Mouse (Mus musculus) induced T-regulatory cell, adult 2 months (primary cell): Measurements from ENCODE around the gene Mrps12.

Source experiments
- DNase-seq: peaks from one replicate; pipeline ENCODE4 v3.0.0-alpha.2; 2012; ENCODE audit warnings: low read depth

Gene Mrps12

DNA sequence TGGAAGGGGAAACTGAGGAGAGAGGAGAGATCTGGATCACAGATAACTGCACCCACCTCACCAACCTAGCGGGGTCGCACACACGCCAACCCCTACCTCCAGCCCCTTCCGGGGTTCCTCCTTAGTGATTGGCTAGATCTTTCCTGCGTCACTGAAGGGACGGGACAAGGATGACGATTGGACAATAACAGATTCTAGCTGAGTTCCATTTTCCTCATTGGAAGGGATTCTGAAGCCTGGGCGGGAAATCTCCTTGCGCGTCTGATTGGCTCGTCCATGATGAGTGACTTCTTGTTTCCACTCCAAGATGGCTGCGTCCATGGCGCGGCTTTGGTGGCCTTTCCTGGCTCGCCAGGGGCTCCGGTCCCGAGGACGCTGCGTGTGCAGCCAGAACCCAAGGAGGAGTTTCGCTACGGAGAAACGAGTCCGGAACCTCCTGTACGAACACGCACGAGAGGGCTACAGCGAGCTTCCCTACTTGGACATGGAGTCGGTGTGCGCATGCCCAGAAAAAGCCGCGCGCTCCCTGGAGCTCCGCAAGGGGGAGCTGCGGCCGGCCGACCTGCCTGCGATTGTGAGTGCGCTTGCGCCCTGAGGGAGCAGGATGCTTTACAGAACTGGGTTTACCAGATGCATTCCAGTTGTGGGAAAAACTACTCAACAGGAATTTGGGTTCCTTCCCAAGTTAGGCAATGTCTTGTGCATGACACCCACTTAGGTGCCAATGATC, at the start of gene Mrps12, which contains the start of gene Sars2:
TSS of gene Mrps12 (minus strand) at position 112 of the 730 bp plus-strand sequence.
TSS of gene Sars2 (plus strand) at position 284 of the 730 bp plus-strand sequence.
- DNase-seq = peak; percentile 99

DNA sequence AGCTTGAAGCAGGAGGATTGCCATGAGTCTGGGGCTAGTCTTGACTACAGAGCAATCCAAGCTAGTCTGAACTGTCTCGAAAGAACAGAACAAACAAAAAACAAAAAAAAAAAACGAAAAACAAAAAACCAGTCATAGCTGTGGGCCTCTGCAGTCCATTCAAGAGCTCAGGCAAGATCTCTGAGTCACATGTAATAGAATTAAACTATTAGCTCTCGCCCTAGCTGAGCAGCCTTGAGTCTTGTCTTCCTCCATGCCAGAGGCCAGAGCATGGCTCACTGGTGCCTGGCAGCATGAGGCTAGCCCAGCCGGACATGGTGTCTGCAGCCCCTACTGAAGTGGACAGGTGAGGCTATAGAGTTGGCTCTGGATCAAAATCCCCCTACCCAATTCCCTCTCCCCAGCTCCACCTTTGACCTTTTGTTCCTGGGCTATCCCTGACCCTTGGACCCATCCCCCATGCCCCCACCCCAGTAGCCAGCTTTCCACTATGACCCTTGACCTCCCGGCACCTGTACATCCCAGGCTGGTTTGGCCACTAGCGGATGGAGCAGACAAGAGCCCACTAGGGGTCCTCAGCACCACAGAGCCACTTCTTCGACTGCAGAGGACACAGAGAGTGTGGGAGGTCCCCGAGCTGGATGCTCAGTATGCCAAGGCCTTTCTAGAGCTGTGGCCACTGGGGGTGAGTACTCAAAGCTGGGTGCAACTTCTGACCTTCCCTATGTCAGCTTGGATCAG, 48.6 kb upstream of the Mrps12 start:
- peak; percentile 63 for DNase-seq

DNA sequence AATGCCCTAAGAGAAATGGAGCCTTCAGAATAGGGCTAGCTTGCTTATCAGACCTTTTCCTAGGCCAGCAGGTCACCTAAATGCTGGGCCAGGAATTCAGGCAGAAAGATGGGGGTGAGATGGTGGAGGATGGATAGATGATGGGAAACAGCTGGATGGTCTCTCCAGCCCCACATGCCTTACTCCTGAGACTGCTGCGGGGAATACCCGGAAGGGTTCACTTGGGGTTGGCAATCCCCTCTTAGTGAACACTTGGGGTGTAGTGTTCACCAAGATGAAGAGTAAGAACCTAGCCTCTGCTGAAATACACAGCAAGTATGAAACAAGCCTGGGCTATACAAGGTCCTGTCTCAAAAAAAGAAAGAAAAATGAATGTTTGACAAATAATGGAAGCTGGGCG, 47.6 kb upstream of the Mrps12 start:
- DNase-seq = peak; percentile 59

DNA sequence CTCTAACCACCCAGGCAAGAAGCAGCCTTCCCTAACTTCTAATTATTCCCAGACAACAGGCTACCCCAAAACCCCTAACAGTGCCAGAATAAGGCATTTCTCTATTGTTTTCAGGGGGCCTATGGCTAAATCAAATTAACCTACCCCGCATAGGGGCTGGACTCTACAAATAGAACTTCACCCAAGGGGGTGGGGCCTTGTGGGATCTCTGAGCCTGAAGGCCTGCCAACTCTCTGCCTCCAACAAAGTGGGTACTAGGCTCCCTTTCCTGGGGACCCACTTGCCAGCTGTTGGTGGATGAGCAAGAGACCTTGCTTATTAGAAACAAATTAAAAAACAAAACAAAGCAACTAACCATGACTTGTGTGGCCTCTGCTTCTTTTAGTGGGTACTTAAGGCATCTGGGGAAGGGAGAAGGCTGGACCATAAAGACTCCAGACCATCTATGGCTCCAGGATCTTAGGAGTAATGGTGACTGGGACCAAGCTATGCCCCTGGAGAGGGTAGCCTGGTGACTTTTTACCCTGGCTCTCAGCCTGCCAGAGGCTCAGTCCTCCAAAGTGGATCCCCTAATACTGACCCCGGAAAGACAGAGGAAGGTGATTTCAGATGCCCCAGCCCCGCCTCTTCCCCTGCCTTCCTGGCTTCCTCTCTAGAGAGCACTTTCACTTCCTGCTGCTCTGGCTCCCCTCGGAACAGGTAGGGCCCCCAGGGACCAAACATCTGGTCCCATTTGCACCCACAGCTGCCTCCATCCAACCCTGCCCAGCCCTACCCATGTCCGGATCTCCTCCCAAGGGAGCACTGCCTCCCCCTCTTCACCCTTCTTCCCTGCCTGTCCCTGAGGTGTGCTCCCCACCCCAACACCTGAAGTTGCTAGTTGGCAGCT, 46.9 kb upstream of the Mrps12 start, which contains the start of gene Rinl:
TSS of gene Rinl (plus strand) at position 663 of the 889 bp plus-strand sequence.
- DNase-seq = peak; percentile 81

DNA sequence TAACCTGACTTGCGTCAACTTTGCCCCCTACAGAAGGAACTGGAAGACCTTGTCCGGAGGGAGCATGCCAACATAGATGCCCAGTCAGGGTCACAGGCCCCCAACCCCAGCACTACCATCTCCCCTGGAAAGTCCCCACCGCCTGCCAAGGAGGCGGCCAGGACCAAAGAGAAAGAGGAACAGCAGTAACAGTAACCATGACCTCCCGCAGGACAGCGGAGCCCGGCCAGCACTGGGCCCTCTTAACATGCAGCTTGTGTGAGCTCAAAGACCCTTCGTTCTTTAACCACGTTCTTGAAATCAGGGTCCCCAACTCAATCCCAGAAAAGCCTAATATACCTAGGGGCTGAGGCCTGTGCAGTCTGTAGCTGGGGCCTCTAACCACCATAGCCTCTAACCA, 46.3 kb upstream of the Mrps12 start:
- DNase-seq = no peak

DNA sequence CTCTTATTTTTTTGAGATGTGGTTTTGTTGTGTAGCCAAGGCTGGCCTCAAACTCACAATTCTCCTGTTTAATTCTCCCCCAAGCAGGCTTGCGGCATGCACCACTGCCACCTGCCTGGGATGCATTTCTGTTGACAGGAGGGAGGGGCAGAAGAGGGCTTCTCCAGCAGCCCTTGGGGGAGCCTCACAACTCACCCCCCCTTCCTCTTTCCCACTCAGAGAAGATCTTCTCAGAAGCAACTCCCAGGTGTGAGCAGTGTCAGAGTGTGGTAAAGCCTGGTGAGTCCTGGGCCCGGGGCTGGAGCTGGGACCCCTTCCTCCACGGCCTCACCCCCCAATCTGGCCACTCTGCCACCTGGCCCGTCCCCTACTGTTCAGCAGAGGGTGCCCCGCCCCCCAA, 43.5 kb upstream of the Mrps12 start:
- no peak for DNase-seq

DNA sequence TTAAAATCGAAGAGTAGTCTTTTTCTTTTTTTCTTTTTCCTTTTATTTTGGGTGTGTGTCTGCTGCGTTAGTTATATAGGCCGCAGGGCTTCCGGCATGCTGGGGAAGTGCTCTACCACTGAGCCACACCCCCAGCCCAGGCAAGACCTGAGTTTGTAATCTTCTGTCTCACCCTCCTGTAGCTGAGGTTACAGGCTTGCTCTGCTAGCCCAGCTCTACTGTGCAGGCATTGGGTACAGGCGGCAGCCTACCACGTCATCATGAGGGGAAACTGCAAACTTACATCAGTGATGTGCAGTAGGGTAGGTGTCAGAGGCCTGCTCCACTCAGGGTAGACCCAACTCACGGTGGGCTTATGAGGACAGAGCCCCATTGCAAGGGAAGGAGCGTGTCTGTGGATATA, 39.6 kb upstream of the Mrps12 start:
- peak; percentile 95 for DNase-seq

DNA sequence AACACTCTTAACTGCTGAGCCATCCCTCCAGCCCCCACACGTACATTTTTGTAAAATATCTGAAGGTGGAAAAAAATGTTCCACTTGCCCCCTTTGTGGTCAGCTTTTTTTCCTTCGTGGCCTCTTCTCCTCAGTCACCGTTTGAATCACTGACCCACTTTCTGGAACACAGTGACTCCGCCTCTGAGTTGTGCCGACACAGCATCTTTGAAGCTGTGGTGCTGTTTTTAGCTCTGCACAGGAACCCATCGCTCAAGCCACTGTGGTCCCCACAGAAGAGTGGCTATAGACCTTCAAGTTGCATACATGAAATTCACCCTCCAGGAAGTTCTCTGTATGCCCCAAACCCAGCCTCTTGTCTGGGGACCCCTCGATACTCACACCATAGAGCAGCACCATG, 39.2 kb upstream of the Mrps12 start:
- DNase-seq = peak; percentile 94

DNA sequence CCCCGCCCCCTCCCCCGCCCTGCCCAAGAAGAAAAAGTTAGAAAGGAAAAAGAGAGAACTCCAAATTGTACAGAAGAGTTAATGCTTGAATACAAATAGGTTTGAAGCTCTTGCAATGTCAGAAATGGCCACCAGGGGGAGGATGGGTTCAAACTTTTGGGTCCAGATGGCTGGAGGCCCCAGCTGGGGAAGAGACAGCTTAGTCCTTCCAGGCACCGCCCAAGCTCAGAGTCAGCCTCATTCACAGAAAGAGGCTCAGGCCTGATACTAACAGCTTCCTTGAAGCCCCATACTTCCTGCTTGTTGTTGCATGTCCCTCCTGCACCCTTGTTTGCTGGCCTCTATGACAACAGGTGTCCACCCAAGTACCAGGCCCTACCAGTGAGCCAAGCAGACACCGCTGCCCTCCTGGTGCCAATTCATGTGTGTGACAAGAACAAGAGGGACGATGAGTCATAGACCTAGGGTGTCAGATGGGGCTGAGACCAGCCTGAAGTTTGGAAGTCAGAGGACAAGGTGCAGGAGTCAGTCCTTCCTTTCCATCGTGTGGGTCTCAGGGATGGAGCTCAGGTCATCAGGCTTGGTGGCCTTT, 38.5 kb upstream of the Mrps12 start:
- DNase-seq = peak; percentile 98

DNA sequence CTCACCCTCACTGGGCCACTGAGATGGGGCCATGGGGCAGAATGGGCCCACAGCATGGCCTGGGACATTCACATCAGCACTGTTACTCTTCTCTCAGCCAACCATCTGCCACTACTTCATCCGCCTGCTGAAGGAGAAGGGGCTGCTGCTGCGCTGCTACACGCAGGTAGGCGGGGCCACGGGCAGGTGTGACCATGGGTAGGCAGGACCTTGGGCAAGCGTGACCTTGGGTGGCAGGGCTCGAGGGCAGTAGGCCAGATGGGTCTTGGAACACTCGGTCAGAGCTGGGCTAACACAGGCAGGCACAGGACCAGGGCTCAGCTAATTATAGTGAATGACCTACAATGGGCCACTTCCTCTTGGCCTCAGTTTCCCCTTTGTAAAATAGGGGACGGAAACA, 37.2 kb upstream of the Mrps12 start:
- DNase-seq = no peak

DNA sequence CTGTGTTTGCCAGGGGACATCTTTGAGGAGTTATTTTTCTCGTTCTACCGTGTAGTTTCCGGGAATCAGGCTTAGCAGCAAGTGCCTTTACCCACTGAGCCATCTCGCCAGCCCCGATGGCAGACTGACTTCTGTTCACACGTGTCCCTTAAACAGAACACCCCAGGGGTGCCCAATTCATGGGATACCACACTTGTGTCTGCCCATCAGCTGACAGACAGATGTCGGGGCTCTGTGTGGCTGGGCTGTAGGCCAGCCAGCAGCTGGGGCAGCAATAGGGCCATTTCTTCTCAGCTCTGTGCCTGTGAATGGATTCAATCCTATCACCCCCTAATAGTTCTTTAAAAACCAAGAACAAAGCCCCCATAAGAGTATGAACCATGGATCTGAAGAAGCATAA, 33.5 kb upstream of the Mrps12 start:
- DNase-seq = no peak

DNA sequence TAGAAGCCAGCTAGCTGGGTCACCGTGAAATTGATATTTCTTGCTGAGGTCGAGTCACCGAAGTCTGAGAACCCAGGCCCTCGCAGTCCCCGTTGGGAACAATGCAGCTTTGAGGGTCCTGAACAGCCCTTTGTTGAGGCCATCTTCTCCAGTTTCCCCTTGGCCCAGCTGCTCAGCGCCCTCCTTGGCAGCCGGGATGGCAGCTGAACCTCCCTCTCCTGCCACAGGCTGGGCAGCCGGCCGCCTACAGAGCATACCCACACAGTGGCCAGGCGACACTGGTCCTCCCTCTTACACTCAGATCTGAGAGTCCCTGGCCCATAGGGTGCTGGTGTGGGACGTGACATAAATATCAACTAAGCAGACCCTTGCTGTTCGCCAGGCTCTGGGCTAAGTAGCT, 32.5 kb upstream of the Mrps12 start:
- no peak for DNase-seq

DNA sequence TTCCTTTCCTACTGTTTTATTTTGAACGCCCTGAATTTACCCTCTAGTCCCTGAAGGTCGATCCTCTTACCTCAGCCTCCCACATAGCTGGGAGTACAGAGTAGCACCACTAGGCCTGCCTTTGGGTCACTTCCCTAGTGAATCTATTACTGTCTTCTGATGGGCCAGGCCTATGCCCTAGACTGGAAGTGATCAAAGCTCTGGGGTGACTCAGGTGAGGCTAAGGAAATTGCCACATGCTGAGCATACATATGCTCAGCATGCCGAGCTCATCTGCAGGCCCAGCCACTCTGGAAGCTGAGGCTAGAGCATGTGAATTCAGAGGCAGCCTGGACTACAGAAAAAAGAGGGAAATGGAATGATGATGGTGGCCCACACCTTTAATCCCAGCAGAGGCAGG, 31.5 kb upstream of the Mrps12 start:
- DNase-seq = no peak

DNA sequence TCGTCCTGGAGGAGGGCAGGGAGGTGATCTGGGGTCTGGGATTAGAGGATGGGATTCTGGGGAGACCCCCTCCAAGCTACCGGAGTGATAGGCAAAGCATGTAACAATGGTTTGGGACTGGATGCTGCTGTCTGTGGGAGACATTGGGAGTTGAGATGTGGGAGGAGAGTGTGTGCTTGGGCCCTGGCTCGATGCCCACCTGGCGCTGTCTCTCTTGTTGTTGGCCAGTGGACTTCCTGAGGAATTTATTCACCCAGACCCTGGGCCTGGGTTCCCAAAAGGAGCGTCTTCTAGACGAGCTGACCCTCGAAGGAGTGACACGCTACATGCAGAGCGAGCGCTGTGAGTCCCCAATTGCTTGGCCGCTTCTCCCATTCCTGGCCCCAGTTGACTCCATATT, 30.2 kb upstream of the Mrps12 start:
- DNase-seq = no peak

DNA sequence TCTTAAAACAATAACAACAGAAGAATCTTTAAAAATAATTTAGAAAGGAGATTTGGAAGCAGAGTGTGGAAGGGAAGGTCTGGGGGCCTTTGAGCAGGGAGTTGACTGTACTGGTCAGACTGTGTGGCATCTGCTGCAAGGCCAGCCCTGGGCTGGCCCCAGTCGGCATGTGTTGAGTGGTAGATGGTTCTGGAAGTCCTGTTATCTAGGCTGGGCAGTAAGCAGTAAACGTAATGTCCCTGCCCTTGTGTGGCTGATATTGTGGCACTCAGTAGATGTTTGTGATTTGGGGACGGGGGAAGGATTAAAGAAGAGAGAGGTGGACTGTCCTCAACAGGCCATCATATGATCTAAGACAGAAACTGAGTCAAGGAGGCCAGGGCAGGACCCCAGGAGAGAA, 28.7 kb upstream of the Mrps12 start:
- DNase-seq = no peak

DNA sequence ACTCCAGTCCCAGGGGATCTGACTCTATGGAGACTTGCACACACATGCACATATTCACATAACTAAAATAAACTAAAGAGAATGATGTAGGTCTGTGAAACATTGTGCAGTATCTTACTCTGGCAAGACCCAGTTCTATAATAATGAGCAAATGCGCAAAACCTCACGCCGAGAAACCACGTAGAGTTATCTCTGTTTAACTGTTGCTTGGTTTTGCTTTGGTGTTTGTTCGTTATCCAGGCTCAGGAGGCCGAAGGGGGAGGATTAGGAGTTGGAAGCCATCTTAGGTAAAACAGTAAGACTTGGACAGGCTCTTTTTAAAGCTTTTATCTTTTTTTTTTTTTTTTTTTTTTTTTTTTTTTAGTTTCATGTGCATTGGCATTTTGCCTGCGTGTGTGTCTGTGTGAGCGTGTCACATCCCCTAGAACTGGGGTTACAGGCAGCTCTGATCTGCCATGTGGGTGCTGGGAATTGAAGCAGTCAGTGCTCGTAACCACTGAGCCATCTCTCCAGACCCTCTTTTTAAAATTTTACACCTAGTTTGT, 27.9 kb upstream of the Mrps12 start:
- DNase-seq = no peak

DNA sequence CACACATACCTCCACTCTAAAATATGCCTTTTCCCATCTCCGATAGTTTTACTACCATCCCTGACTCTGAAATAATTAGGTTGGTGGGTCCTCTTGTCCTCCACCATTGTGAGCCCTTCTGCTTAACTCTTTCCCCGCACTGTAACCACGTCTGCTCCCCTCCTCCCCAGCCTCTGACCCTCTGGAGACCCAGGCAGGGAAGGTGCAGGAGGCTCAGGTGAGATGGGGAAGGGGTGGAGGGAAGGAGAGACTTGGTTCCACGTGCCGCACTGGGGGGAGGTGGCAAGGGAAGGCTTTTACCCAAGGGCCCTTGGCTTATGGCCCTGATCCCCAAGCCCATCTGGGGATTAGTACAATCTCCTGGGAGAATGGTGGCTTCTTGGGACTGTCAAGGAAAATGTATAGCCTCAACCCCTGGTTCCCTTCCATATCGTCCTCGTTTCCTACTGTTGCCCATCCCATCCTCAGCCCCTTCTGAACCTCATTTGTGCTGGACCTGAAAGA, 25.9 kb upstream of the Mrps12 start, which contains the start of gene Nfkbib:
TSS of gene Nfkbib (minus strand) at position 51 of the 504 bp plus-strand sequence.
- DNase-seq = no peak

DNA sequence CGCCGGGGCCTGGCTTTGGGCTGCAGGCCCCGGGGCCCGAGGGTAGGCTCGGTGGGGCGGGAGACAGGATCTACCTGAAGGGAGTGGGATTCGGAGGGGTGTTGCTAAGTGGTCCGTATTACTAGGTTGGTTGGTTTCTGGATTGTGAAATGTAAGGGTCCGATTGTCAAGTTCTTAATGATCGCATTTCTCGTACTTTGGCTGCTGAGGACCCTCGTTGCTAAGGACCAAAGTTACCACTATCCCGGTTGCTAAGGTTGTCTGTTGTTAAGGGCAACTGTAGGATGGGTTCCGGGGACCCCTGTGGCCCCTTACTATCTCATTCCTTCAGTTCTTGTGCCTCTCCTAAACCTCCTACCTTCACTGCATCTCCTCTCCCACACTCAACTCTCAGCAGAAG, 25.3 kb upstream of the Mrps12 start:
- DNase-seq = no peak

DNA sequence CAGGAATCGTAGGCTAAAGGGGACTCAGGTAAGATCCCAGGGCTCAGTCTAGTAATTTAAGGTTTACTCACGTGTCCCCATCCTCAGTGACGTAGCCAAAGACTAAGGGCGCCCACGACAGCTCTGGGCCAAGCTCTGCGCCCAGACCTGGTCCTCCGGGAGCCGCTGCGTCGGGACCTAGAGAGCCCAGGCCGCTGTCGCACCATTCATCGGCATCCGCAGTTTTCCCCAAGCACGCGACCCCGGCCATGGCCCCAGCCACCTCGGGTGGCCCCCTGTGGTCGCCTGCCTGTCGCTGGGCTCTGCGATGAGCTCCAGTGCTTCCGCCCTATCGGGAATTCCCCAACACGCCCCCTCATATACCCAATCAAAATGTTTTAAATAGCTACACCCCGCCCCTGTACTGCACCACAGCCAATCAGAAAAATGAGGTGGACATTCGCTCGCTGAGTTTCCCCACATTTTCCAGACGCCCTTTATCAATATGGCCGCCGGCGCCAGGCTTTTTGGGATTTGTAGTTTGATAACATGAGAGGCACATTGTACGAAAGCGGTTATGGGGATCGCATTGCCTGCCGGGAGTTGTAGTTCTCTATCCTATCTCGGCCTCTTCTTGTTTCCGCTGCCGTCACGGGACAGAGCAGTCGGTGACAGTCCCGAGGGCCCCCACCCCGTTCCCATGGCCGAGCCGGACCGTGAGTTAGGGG, 24.7 kb upstream of the Mrps12 start, which contains the start of gene Sirt2:
TSS of gene Sirt2 (plus strand) at position 563 of the 707 bp plus-strand sequence.
- DNase-seq = peak; percentile 100

DNA sequence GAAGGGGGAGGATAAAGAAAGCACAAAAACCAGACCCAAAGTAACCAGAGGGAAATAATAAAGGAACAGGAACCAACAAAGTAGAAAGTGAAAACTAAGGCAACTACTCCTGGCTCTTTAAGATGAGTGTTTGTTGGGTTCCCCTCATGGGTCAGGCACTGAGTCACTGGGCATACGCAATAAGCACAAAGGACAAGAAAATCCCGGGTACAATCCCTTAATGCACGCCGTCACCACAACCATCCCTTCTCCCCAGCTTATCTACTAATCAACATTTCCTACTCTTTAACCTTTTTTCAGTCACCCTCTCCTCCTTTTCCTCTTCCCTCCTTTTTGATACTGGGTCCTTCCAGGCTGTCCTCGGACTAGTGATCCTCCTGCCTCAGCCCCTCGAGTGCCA, 23.6 kb upstream of the Mrps12 start:
- DNase-seq = peak; percentile 51

DNA sequence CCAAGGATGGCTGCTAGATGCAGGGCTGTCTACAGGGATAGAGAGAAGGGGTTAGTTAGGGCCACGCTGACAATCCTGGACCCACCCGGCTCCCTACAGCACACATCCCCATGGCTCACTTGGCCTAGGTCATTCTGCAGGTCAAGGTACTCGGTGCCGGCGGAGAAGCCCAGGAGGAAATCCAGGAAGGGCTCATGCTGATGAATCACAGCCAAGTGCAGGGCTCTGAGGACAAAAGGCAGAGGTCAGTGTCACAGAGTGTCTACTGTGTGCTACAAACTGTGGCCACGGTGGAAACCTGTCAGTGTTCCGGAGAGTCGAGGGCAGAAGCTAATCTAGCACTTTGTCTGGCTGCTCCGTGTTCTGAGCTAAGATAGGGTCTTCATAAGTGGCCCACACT, 20.3 kb upstream of the Mrps12 start:
- DNase-seq = no peak
